Mouse (Mus musculus) T-helper 17 cell (primary cell): ENCODE results near the gene Srsf4.

Experiments
- in situ Hi-C, 2 experiments: fragments of 300-600 bp; cut with MboI, MseI; formaldehyde crosslinking; loops; 1 replicate in 1 of 2; 2 replicates in 1 of 2; pipeline ENCODE4 v1.15.1; 2025; ENCODE audit warnings: high pct_unique_total_duplicates in 2 of 2

Srsf4 gene

GRCm38 (mm10) chr4:131913526-131913925 lies 40.1 kb downstream of the Srsf4 start:
- in situ Hi-C loops = no loop called here

- in situ Hi-C loops = no loop called here
Measured at GRCm38 (mm10) chr4:131914046-131914643, 40.7 kb downstream of the Srsf4 start.

- in situ Hi-C loops = no loop called here
Measured at GRCm38 (mm10) chr4:131914891-131915469, 41.6 kb downstream of the Srsf4 start.

- in situ Hi-C loops = no loop called here
Measured at GRCm38 (mm10) chr4:131915821-131916328, 42.5 kb downstream of the Srsf4 start.

GRCm38 (mm10) chr4:131916425-131916824 lies 43.0 kb downstream of the Srsf4 start:
- in situ Hi-C loops = no loop called here

GRCm38 (mm10) chr4:131917010-131917555 lies 43.7 kb downstream of the Srsf4 start:
- in situ Hi-C loops = no loop called here

GRCm38 (mm10) chr4:131918026-131918533 lies 44.7 kb downstream of the Srsf4 start:
- in situ Hi-C loops = no loop called here

- in situ Hi-C loops = no loop called here
Measured at GRCm38 (mm10) chr4:131918711-131919500, 45.5 kb downstream of the Srsf4 start.

GRCm38 (mm10) chr4:131919506-131920140 lies 46.2 kb downstream of the Srsf4 start:
- in situ Hi-C loops = loop anchor here in 1 of 2 experiments (5.0 kb wide), 1 partner anchor 158 kb away; the partner anchor contains the start of gene Epb41

GRCm38 (mm10) chr4:131920141-131920594 lies 46.8 kb downstream of the Srsf4 start:
- in situ Hi-C loops = loop anchor here in 1 of 2 experiments (5.0 kb wide), 1 partner anchor 157 kb away; the partner anchor contains the start of gene Epb41

GRCm38 (mm10) chr4:131920595-131921351 lies 47.4 kb downstream of the Srsf4 start:
- in situ Hi-C loops = loop anchor here in 1 of 2 experiments (5.0 kb wide), 1 partner anchor 157 kb away; the partner anchor contains the start of gene Epb41

- in situ Hi-C loops = loop anchor here in 1 of 2 experiments (5.0 kb wide), 1 partner anchor 156 kb away; the partner anchor contains the start of gene Epb41
Measured at GRCm38 (mm10) chr4:131921461-131922346, 48.3 kb downstream of the Srsf4 start, which contains the start of gene Tmem200b. TSS of gene Tmem200b (plus strand) at chr4:131921771.

GRCm38 (mm10) chr4:131922404-131922803 lies 49.0 kb downstream of the Srsf4 start:
- in situ Hi-C loops = loop anchor here in 1 of 2 experiments (5.0 kb wide), 1 partner anchor 155 kb away; the partner anchor contains the start of gene Epb41

- in situ Hi-C loops = loop anchor here in 1 of 2 experiments (5.0 kb wide), 1 partner anchor 153 kb away; the partner anchor contains the start of gene Epb41
Measured at GRCm38 (mm10) chr4:131924096-131924810, 50.8 kb downstream of the Srsf4 start.

- in situ Hi-C loops = no loop called here
Measured at GRCm38 (mm10) chr4:131929146-131929545, 55.7 kb downstream of the Srsf4 start.

- in situ Hi-C loops = no loop called here
Measured at GRCm38 (mm10) chr4:131939459-131939858, 66.0 kb downstream of the Srsf4 start.

GRCm38 (mm10) chr4:131940846-131941245 lies 67.4 kb downstream of the Srsf4 start:
- in situ Hi-C loops = no loop called here

GRCm38 (mm10) chr4:131947848-131948247 lies 74.4 kb downstream of the Srsf4 start:
- in situ Hi-C loops = no loop called here
